Mouse (Mus musculus) midbrain, embryonic 16.5 days (tissue): ENCODE data around the gene Atp8a2. TPM values are rescaled to one million over a fixed set of nuclear protein-coding genes. Genes with fewer than 3 reads are reported as not detected.
"Not testable (repeated sequence)": the region's sequence is repeated elsewhere in the genome, so short reads cannot be mapped to it uniquely, and the experiment has no call there.

Source experiments
- ATAC-seq: fragments of 200-750 bp; cut with Nextera tagmentation; 2 replicates; pipeline ENCODE4 v1.8.0; 2017; ENCODE audit warnings: moderate TSS enrichment
- H3K27ac ChIP-seq: fragments of 300-500 bp; sonication (generic); 2 replicates; pipeline ENCODE4 v1.5.1; 2014; ENCODE audit warnings: mild to moderate bottlenecking, low read length, mixed read lengths
- H3K27me3 ChIP-seq: fragments of 300-500 bp; sonication (generic); 2 replicates; pipeline ENCODE4 v1.6.1; 2014; ENCODE audit warnings: low read depth, low read length, mixed read lengths; ENCODE audit not compliant: control insufficient read depth, insufficient read depth
- H3K36me3 ChIP-seq: fragments of 300-500 bp; sonication (generic); 2 replicates; pipeline ENCODE4 v1.6.1; 2014; ENCODE audit warnings: mild to moderate bottlenecking, low read length, moderate library complexity, mixed read lengths; ENCODE audit not compliant: control insufficient read depth, insufficient read depth
- H3K4me1 ChIP-seq: fragments of 300-500 bp; sonication (generic); 2 replicates; pipeline ENCODE4 v1.6.1; 2014; ENCODE audit warnings: mild to moderate bottlenecking, low read length, mixed read lengths; ENCODE audit not compliant: control insufficient read depth, insufficient read depth
- H3K4me2 ChIP-seq: fragments of 300-500 bp; sonication (generic); 2 replicates; pipeline ENCODE4 v1.6.1; 2014; ENCODE audit warnings: mild to moderate bottlenecking, low read length, mixed read lengths
- H3K4me3 ChIP-seq: fragments of 300-500 bp; sonication (generic); 2 replicates; pipeline ENCODE4 v1.5.1; 2014; ENCODE audit warnings: low read depth, mild to moderate bottlenecking, low read length, moderate library complexity, mixed read lengths
- H3K9ac ChIP-seq: fragments of 300-500 bp; sonication (generic); 2 replicates; pipeline ENCODE4 v1.6.1; 2014; ENCODE audit warnings: low read depth, low read length, mixed read lengths
- H3K9me3 ChIP-seq: fragments of 300-500 bp; sonication (generic); replicated peaks from 2 replicates; pipeline ENCODE4 v1.6.1; 2014; ENCODE audit warnings: mild to moderate bottlenecking, low read length, mixed read lengths; ENCODE audit not compliant: control insufficient read depth, poor library complexity, severe bottlenecking
- WGBS: fragments of 180-500 bp; shearing (Covaris S2); extraction: QIAGEN DNeasy Blood & Tissue Kit; methylation state at CpG from one replicate; pipeline ENCODE4 v1.1.7; 2014; 5-methylcytosine and 5-hydroxymethylcytosine counted together
- polyA plus RNA-seq: library from polyadenylated mRNA; unstranded; fragments of >200 nt; fragmentation: Nextera tagmentation; extraction: Ambion mirVana; gene quantifications from 2 replicates; pipeline ENCODE4 v1.2.1, GENCODE M21; 2015

Atp8a2 gene
- polyA plus RNA-seq, 1 experiment from 2014 or later, result 45.6 TPM

GRCm38 (mm10) chr14:59838446-59839259, 358.3 kb downstream of the Atp8a2 start:
- peak; percentile 81 for ATAC-seq
- not testable (repeated sequence) for H3K27me3 ChIP-seq, H3K9ac ChIP-seq, H3K27ac ChIP-seq, H3K4me3 ChIP-seq, H3K4me1 ChIP-seq, H3K4me2 ChIP-seq, H3K9me3 ChIP-seq, H3K36me3 ChIP-seq
- WGBS, result 97% methylated on average over 1 of the region's 3 CpGs

GRCm38 (mm10) chr14:59837691-59838241, 359.2 kb downstream of the Atp8a2 start:
- ATAC-seq, result peak; percentile 79
- no CpG with 5 or more reads among the region's 3 CpGs for WGBS

GRCm38 (mm10) chr14:59836876-59837543, 360.0 kb downstream of the Atp8a2 start:
- H3K4me2 ChIP-seq, result no peak overlapping the region
- no peaks in the 10 kb centered on the region for H3K27me3 ChIP-seq
- H3K4me3 ChIP-seq, result no peak overlapping the region
- H3K9me3 ChIP-seq, result no peaks in the 10 kb centered on the region
- H3K27ac ChIP-seq, result peak overlapping the region; percentile 9
- peaks cover 4% of the 10 kb centered on the region; the same call in 1 of the 2 replicates for H3K4me1 ChIP-seq
- peak; percentile 54; the same call in 1 of the 2 replicates for ATAC-seq
- H3K9ac ChIP-seq, result no peak overlapping the region
- WGBS, result 36% methylated on average over 10 of the region's 10 CpGs
- no peaks in the 10 kb centered on the region for H3K36me3 ChIP-seq

More at GRCm38 (mm10) chr14:59837691-59838241, 359.2 kb downstream of the Atp8a2 start:
- H3K27ac ChIP-seq, H3K4me2 ChIP-seq, H3K36me3 ChIP-seq, H3K27me3 ChIP-seq, H3K4me3 ChIP-seq, H3K9ac ChIP-seq, H3K4me1 ChIP-seq, H3K9me3 ChIP-seq: not testable (repeated sequence)

GRCm38 (mm10) chr14:59829580-59829979, 367.4 kb downstream of the Atp8a2 start:
- H3K4me3 ChIP-seq, result no peak overlapping the region
- H3K36me3 ChIP-seq, result no peaks in the 10 kb centered on the region
- H3K27me3 ChIP-seq, result no peaks in the 10 kb centered on the region
- no peak overlapping the region for H3K4me2 ChIP-seq
- no peak overlapping the region for H3K9ac ChIP-seq
- H3K9me3 ChIP-seq, result no peaks in the 10 kb centered on the region
- WGBS, result 88% methylated on average over 5 of the region's 5 CpGs
- ATAC-seq, result no peak
- no peak overlapping the region for H3K27ac ChIP-seq
- no peaks in the 10 kb centered on the region for H3K4me1 ChIP-seq

GRCm38 (mm10) chr14:59827409-59827808, 369.6 kb downstream of the Atp8a2 start:
- 68% methylated on average over 5 of the region's 5 CpGs for WGBS
- no peak for ATAC-seq

GRCm38 (mm10) chr14:59820115-59820419, 376.9 kb downstream of the Atp8a2 start:
- Histone ChIP-seq H3K4me1 (peaks cover 9% of the 10 kb centered on the region), H3K9me3 (peaks cover 3% of the 10 kb centered on the region; the same call in 1 of the 2 replicates), H3K4me3 (no peak overlapping the region), H3K36me3 (no peaks in the 10 kb centered on the region), H3K27ac (peak overlapping the region; percentile 61), H3K9ac (0 out of 2 replicates have a peak overlapping the region, but pooled peaks have one; percentile 34), H3K27me3 (no peaks in the 10 kb centered on the region), H3K4me2 (no peak overlapping the region)
- no peak; the same call in 1 of the 2 replicates for ATAC-seq
- WGBS, result 44% methylated on average over 3 of the region's 3 CpGs

More at GRCm38 (mm10) chr14:59827409-59827808, 369.6 kb downstream of the Atp8a2 start:
- Histone ChIP-seq H3K4me3 (no peak overlapping the region), H3K4me1 (no peaks in the 10 kb centered on the region), H3K4me2 (no peak overlapping the region), H3K27me3 (no peaks in the 10 kb centered on the region), H3K9me3 (no peaks in the 10 kb centered on the region), H3K36me3 (no peaks in the 10 kb centered on the region), H3K9ac (no peak overlapping the region), H3K27ac (no peak overlapping the region)

GRCm38 (mm10) chr14:59819215-59820114, 377.5 kb downstream of the Atp8a2 start:
- Histone ChIP-seq H3K9ac (0 out of 2 replicates have a peak overlapping the region, but pooled peaks have one; percentile 34), H3K4me2 (no peak overlapping the region), H3K27me3 (no peaks in the 10 kb centered on the region), H3K4me3 (no peak overlapping the region), H3K27ac (peak overlapping the region; percentile 61), H3K9me3 (peaks cover 3% of the 10 kb centered on the region; the same call in 1 of the 2 replicates), H3K4me1 (peaks cover 9% of the 10 kb centered on the region), H3K36me3 (no peaks in the 10 kb centered on the region)
- ATAC-seq, result peak; percentile 77
- WGBS, result 44% methylated on average over 5 of the region's 5 CpGs

GRCm38 (mm10) chr14:59810316-59810715, 386.7 kb downstream of the Atp8a2 start:
- H3K9ac ChIP-seq, ATAC-seq, H3K4me1 ChIP-seq, H3K27ac ChIP-seq, H3K36me3 ChIP-seq, H3K4me3 ChIP-seq, H3K27me3 ChIP-seq, H3K9me3 ChIP-seq, H3K4me2 ChIP-seq: not testable (repeated sequence)
- 91% methylated on average over 2 of the region's 2 CpGs for WGBS
